Mouse (Mus musculus) cerebellum, adult 2 months (tissue): Measurements from ENCODE around the gene Umad1. TPM values are rescaled to one million over a fixed set of nuclear protein-coding genes. Genes with fewer than 3 reads are reported as not detected.

ENCODE experiments used
- DNase-seq, 2 experiments: peaks; one replicate each; pipeline ENCODE4 v3.0.0; 2021
- H3K27ac ChIP-seq: fragments of 200-500 bp; 2 replicates; pipeline ENCODE4 v1.5.1; 2012; ENCODE audit warnings: low read length, control low read depth, inconsistent platforms; ENCODE audit not compliant: insufficient read depth
- H3K27me3 ChIP-seq: fragments of 200-500 bp; 2 replicates; pipeline ENCODE4 v1.6.1; 2012; ENCODE audit warnings: inconsistent platforms, mild to moderate bottlenecking, low read length, moderate library complexity; ENCODE audit not compliant: control insufficient read depth, insufficient read depth
- H3K4me1 ChIP-seq: fragments of 200-500 bp; 2 replicates; pipeline ENCODE4 v1.6.1; 2011; ENCODE audit warnings: low read length; ENCODE audit not compliant: control insufficient read depth, insufficient read depth
- H3K4me3 ChIP-seq: fragments of 200-500 bp; replicated peaks from 2 replicates; pipeline ENCODE3; 2011; ENCODE audit warnings: mild to moderate bottlenecking, low read depth, low read length, control low read depth; ENCODE audit not compliant: insufficient read depth
- CTCF ChIP-seq: fragments of 200-500 bp; IDR thresholded peaks from 2 replicates; pipeline ENCODE4 v1.5.1; 2011; ENCODE audit warnings: low read depth, mild to moderate bottlenecking, control low read depth, low read length, moderate library complexity, borderline replicate concordance; ENCODE audit not compliant: insufficient read depth
- POLR2A ChIP-seq: fragments of 200-500 bp; IDR thresholded peaks from 2 replicates; pipeline ENCODE4 v1.6.1; 2011; ENCODE audit warnings: low read length, control low read depth, borderline replicate concordance; ENCODE audit not compliant: insufficient read depth
- WGBS: fragments of 180-500 bp; shearing (Covaris S2); methylation state at CpG from one replicate; pipeline ENCODE4 v1.1.7; 2018; 5-methylcytosine and 5-hydroxymethylcytosine counted together
- polyA plus RNA-seq: library from polyadenylated mRNA; depleted of rRNA; stranded (reverse); fragments of >200 nt; gene quantifications from 2 replicates; pipeline ENCODE4 v1.2.3, GENCODE M21; 2012

Umad1 gene
- polyA plus RNA-seq, 1 experiment: 30.8 TPM

DNA sequence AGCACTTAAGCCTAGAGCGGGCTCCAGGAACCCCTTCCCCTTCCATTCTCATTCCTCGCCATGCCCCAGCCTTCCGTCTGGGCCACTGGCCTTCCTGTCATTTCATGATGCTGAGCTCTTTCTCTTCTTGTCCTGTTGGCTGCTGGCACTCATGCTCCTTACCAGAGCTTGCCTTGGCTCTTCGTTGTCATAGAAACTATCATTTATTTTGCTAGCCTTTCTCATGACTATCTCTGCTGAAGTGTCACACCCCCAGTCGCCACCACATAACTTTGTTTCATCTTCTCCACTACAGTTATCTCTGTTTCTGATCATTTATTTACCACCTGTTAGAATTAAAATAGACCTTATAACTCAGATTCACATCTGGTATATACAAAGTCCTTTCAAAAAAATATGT lies 117.3 kb downstream of the Umad1 start:
- WGBS: 90% methylated on average over 5 of the region's 5 CpGs
- DNase-seq: no peak
- TF ChIP-seq POLR2A: no peak
- TF ChIP-seq CTCF: no peak
- no peaks in the 10 kb centered on the region for H3K27me3 ChIP-seq
- no peak overlapping the region for H3K27ac ChIP-seq
- no peak overlapping the region for H3K4me3 ChIP-seq
- H3K4me1 ChIP-seq: no peaks in the 10 kb centered on the region; the same call in 1 of the 2 replicates

DNA sequence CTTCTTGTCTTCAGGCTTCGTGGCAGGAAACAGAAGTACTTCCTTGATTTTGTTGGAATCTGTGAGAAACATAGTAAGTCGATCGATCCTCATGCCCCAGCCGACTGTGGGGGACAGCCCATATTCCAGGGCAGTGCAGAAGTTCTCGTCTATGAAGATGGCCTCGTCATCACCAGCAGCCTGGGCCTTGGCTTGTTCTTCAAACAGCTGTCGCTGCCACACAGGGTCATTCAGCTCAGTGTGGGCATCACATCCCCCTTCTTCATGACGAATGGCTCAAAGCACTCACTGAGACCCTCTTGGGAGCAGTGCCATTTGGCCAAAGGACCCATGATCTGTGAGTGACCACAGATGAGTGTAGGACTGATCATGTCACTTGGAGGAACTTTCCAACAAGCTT lies 118.6 kb downstream of the Umad1 start:
- H3K4me1 ChIP-seq: no peaks in the 10 kb centered on the region; the same call in 1 of the 2 replicates
- 66% methylated on average over 8 of the region's 8 CpGs for WGBS
- no peaks in the 10 kb centered on the region for H3K27me3 ChIP-seq
- TF ChIP-seq POLR2A: no peak
- TF ChIP-seq CTCF: no peak
- no peak for DNase-seq
- no peak overlapping the region for H3K4me3 ChIP-seq
- no peak overlapping the region for H3K27ac ChIP-seq

DNA sequence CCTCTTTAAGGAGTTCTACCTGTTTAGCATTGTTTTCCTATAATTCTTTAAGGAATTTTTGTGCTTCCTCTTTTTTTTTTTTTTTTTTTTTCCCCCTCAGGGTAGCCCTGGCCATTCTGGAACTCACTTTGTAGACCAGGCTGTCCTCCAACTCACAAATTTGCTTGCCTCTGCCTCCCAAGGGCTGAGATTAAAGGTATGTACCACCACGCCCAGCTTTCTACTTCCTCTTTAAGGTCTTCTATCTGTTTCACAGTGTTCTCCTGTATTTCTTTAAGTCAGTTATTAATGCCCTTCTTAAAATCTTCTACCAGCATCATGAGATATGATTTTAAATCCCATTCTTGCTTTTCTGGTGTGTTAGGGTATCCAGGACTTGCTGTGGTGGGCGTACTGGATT lies 130.2 kb downstream of the Umad1 start:
- Histone ChIP-seq H3K4me1 (no peaks in the 10 kb centered on the region), H3K27ac (no peak overlapping the region), H3K27me3 (no peaks in the 10 kb centered on the region), H3K4me3 (no peak overlapping the region)
- 99% methylated on average over 2 of the region's 2 CpGs for WGBS
- TF ChIP-seq CTCF: no peak
- TF ChIP-seq POLR2A: no peak
- no peak for DNase-seq

DNA sequence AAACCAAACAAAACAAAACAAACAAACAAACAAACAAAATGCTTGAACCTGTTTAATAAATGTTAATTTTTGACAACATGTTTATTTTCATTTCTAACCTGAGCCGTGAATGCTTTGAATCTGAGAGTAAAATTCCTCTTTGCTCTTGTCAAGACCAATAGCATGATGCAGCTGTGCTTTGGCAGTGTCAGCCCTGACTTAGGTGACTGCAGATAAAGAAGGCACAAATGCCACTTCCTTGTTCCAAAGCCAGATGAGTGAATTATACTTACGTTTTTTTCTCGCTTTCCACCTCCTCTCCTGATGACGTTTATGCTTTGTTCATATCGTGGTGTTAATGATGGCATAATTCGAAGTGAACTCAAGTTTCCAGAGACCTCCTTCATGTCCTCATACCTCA lies 131.2 kb downstream of the Umad1 start:
- H3K4me1 ChIP-seq: no peaks in the 10 kb centered on the region
- no peaks in the 10 kb centered on the region for H3K27me3 ChIP-seq
- WGBS: 97% methylated on average over 6 of the region's 6 CpGs
- no peak overlapping the region for H3K4me3 ChIP-seq
- DNase-seq: no peak
- H3K27ac ChIP-seq: no peak overlapping the region
- TF ChIP-seq CTCF: no peak
- no peak for TF ChIP-seq POLR2A

DNA sequence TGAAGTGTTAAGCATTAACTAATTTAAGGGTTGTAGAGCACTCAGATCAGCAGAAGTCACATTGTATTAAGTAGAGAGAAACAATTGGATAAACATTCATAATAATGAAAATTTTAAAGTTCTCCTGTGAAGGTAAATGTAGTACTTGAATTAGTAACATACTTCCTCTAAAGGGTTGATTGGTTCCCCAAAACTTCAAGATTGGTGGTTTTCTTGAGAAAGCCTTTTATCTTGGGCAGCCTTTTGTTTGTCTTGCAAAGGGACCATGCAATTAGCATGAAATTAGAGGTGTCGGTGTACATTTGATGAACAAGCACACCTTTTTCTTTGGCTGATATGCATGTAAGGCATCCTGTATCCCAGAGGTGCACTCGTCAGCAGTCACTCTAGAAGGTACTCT lies 131.8 kb downstream of the Umad1 start:
- Histone ChIP-seq H3K4me3 (no peak overlapping the region), H3K4me1 (no peaks in the 10 kb centered on the region), H3K27ac (no peak overlapping the region), H3K27me3 (no peaks in the 10 kb centered on the region)
- WGBS: 84% methylated on average over 2 of the region's 2 CpGs
- TF ChIP-seq POLR2A: no peak
- TF ChIP-seq CTCF: no peak
- DNase-seq: no peak

DNA sequence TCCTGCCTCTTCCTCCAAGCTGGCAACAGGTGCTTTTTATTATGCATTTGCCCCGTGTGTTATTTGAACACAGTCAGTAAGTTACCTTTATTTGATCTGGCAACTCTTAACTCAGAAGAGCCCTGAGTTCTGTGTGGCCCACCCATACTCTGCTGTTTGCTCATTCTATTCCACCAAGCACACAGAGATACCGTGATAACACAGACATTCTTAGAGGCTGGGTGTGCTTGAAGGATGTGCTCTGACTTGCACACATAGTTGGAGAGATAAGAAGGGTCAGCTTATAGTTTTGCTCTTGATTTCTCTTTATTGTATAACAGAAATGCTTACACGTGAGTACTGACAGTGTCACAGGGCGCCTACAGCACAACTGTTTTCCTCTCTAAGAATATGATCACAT lies 133.9 kb downstream of the Umad1 start:
- H3K27me3 ChIP-seq: no peaks in the 10 kb centered on the region; the same call in 1 of the 2 replicates
- no peak overlapping the region for H3K4me3 ChIP-seq
- WGBS: 84% methylated on average over 4 of the region's 4 CpGs
- no peak overlapping the region for H3K27ac ChIP-seq
- no peak for DNase-seq
- TF ChIP-seq CTCF: no peak
- no peak for TF ChIP-seq POLR2A
- H3K4me1 ChIP-seq: no peaks in the 10 kb centered on the region

DNA sequence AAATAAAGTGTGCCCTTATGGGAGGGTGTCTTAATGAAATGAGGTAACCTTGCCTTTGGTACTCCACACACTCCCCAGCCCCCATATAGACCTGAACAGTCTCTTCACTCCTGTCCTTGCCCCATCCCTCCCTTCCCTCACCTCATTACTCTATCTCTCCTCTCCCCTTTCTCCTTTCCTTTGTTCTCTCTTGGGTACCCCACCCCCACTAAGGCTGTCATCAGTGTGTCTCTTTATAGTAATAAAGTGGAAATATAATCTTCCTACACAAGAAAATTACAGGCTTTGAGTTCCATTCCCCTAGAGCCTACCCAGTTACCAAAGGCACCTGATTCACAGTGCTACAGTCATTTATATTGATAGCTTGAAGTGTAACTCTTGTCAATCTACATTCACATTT lies 135.0 kb downstream of the Umad1 start:
- TF ChIP-seq POLR2A (no peak), CTCF (no peak)
- H3K4me3 ChIP-seq: no peak overlapping the region
- H3K27me3 ChIP-seq: no peaks in the 10 kb centered on the region; the same call in 1 of the 2 replicates
- H3K27ac ChIP-seq: no peak overlapping the region
- H3K4me1 ChIP-seq: no peaks in the 10 kb centered on the region
- no peak for DNase-seq

DNA sequence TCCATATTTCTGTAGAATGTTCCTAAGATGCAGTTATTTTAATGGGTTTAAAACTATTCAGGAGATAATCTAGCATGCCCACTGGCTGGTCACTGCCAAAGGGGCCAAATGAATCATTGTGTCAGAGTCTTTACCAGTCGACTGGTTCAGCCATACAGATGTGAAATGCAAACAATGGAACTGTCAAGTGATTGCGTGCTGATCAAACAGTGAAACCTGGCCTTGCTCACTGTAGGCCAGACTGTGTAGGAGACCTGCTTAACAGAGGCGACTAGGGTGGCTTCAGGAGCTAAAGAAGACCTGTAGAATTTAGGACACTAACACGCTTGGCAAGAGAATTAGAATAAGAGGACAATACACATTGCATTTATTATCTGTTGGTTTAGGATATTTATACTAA lies 136.0 kb downstream of the Umad1 start:
- Histone ChIP-seq H3K27ac (no peak overlapping the region), H3K4me3 (no peak overlapping the region), H3K4me1 (no peaks in the 10 kb centered on the region), H3K27me3 (no peaks in the 10 kb centered on the region; the same call in 1 of the 2 replicates)
- DNase-seq: no peak
- 72% methylated on average over 4 of the region's 4 CpGs for WGBS
- TF ChIP-seq POLR2A: no peak
- TF ChIP-seq CTCF: no peak
